Mouse (Mus musculus): ENCODE results near the gene Tsen34. TPM values are rescaled to one million over a fixed set of nuclear protein-coding genes. Genes with fewer than 3 reads are reported as not detected.

Tsen34 gene
- total and polyA plus RNA-seq, 3 experiments: 16.0 to 21.7 TPM; not detected in 1

- Histone ChIP-seq H3K36me3 (ENCODE audit: control insufficient read depth in 1 of 2, insufficient read depth in 2 of 2, low read length in 2 of 2) (no peaks in the 10 kb centered on the region), H3K79me2 (ENCODE audit: control insufficient read depth, insufficient read depth, low read length, poor library complexity) (no peaks in the 10 kb centered on the region), H3K27me3 (ENCODE audit: control insufficient read depth in 1 of 2, insufficient read depth in 2 of 2, low read length in 2 of 2) (no peaks in the 10 kb centered on the region), H3K9me3 (replicated peaks; ENCODE audit: insufficient read depth, low read length) (no peaks in the 10 kb centered on the region), H3K9ac (ENCODE audit: control insufficient read depth, low read depth, low read length, poor library complexity, severe bottlenecking) (no peak overlapping the region), H3K4me1 (ENCODE audit: control insufficient read depth in 1 of 2, insufficient read depth in 2 of 2, low read length in 2 of 2) (peaks cover 0 to under 1% of the 10 kb centered on the region in 2 experiments; a peak in 1 of 4 replicates), H3K4me3 (ENCODE audit: control insufficient read depth in 1 of 2, insufficient read depth in 1 of 2, low read depth in 2 of 2, low read length in 2 of 2) (no peak overlapping the region), H3K27ac (ENCODE audit: control insufficient read depth, low read depth, low read length) (no peak overlapping the region)
- TF ChIP-seq GABPA (IDR thresholded peaks at IDR 0.05; ENCODE audit: low read depth, low read length): no peak
- no peak for TF ChIP-seq HCFC1 (IDR thresholded peaks at IDR 0.05; ENCODE audit: low read depth, low read length)
- TF ChIP-seq ZC3H11A (IDR thresholded peaks at IDR 0.05; ENCODE audit: low read depth, low read length): no peak
- no peak for TF ChIP-seq MEF2A (IDR thresholded peaks at IDR 0.05; ENCODE audit: extremely low read depth, insufficient replicate concordance, low read depth, low read length, poor library complexity, severe bottlenecking)
- TF ChIP-seq NELFE (IDR thresholded peaks at IDR 0.05; ENCODE audit: low read depth, low read length): no peak
- no peak for TF ChIP-seq RCOR1 (IDR thresholded peaks at IDR 0.05; ENCODE audit: low read depth, low read length)
- no peak for TF ChIP-seq MAFK (IDR thresholded peaks at IDR 0.05; ENCODE audit: borderline replicate concordance, low read depth, low read length)
- no peak for TF ChIP-seq TAL1 (IDR thresholded peaks at IDR 0.05; ENCODE audit: low read length)
- no peak for TF ChIP-seq MYC (IDR thresholded peaks at IDR 0.05; ENCODE audit: low read depth, low read length)
- no peak for TF ChIP-seq ZKSCAN1 (IDR thresholded peaks at IDR 0.05; ENCODE audit: low read depth, low read length)
- no peak for TF ChIP-seq UBTF (IDR thresholded peaks at IDR 0.05; ENCODE audit: borderline replicate concordance, insufficient read depth, low read depth, low read length)
- no peak for TF ChIP-seq USF1 (IDR thresholded peaks at IDR 0.05; ENCODE audit: low read depth, low read length)
- TF ChIP-seq MAX (IDR thresholded peaks at IDR 0.05; ENCODE audit: low read length): no peak
- no peak for TF ChIP-seq GATA1 (IDR thresholded peaks at IDR 0.05; ENCODE audit: low read depth, low read length)
- no peak for DNase-seq (ENCODE audit: low read depth, low spot score)
Observed at GRCm38 (mm10) chr7:3685400-3686187, 7.1 kb upstream of the Tsen34 start.

DNA sequence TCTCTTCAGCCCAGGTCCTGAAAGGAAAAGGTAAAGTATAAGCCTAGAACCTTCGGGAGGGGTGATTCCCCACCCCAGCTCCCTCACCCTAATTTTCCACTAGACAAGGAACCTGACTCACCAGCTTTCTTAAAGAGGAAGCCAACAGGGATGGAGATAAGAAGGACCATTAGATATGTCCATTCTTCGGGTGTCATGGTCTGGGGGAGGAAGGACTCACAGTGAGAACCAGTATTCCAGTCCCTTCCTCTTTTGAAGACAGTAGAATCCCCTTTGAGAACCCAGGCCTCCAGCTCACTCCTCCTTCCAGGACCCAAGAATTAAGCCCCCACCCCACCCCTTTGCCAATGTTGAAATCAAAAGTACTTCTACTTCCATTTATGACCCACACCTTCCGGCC lies 744 bp upstream of the Tsen34 start:
- Histone ChIP-seq H3K9me3 (replicated peaks; ENCODE audit: insufficient read depth, low read length) (no peaks in the 10 kb centered on the region), H3K4me1 (ENCODE audit: control insufficient read depth in 1 of 2, insufficient read depth in 2 of 2, low read length in 2 of 2) (peaks cover 4 to 17% of the 10 kb centered on the region in 2 experiments; a peak in 3 of 4 replicates), H3K27me3 (ENCODE audit: control insufficient read depth in 1 of 2, insufficient read depth in 2 of 2, low read length in 2 of 2) (no peaks in the 10 kb centered on the region), H3K27ac (ENCODE audit: control insufficient read depth, low read depth, low read length) (peak overlapping the region; percentile 92), H3K4me3 (ENCODE audit: control insufficient read depth in 1 of 2, insufficient read depth in 1 of 2, low read depth in 2 of 2, low read length in 2 of 2) (peak overlapping the region; percentile 73 to 79), H3K79me2 (ENCODE audit: control insufficient read depth, insufficient read depth, low read length, poor library complexity) (peaks cover 7% of the 10 kb centered on the region; the same call in 1 of the 2 replicates), H3K36me3 (ENCODE audit: control insufficient read depth in 1 of 2, insufficient read depth in 2 of 2, low read length in 2 of 2) (peaks cover 0 to 7% of the 10 kb centered on the region in 2 experiments; a peak in 3 of 4 replicates), H3K9ac (ENCODE audit: control insufficient read depth, low read depth, low read length, poor library complexity, severe bottlenecking) (peak overlapping the region; percentile 73)
- peak; percentile 71 for DNase-seq (ENCODE audit: low read depth, low spot score)
- no peak for TF ChIP-seq TCF12 (IDR thresholded peaks at IDR 0.05; ENCODE audit: low read depth, low read length)
- TF ChIP-seq SMC3 (IDR thresholded peaks at IDR 0.05; ENCODE audit: low read depth, low read length): peak; percentile 5; the same call in 1 of the 2 replicates
- TF ChIP-seq KAT2A (conservative IDR thresholded peaks at IDR 0.05; ENCODE audit: low read depth, low read length): no peak
- no peak for TF ChIP-seq GABPA (IDR thresholded peaks at IDR 0.05; ENCODE audit: low read depth, low read length)
- no peak for TF ChIP-seq POLR2AphosphoS5 (IDR thresholded peaks at IDR 0.05; ENCODE audit: borderline replicate concordance, low read depth, low read length)
- peak in 1 of 2 experiments; percentile 53; a peak in 1 of 4 replicates for TF ChIP-seq EP300 (IDR thresholded peaks at IDR 0.05; ENCODE audit: low read depth in 1 of 2, low read length in 2 of 2)
- no peak for TF ChIP-seq MAFK (IDR thresholded peaks at IDR 0.05; ENCODE audit: borderline replicate concordance, low read depth, low read length)
- TF ChIP-seq ETS1 (IDR thresholded peaks at IDR 0.05; ENCODE audit: low read depth, low read length): peak; percentile 43; the same call in 1 of the 2 replicates
- peak; percentile 48 for TF ChIP-seq GATA1 (IDR thresholded peaks at IDR 0.05; ENCODE audit: low read depth, low read length)
- 0 out of 2 replicates have a peak, but pooled peaks have one; percentile 11 for TF ChIP-seq MYC (IDR thresholded peaks at IDR 0.05; ENCODE audit: low read depth, low read length)
- TF ChIP-seq TAL1 (IDR thresholded peaks at IDR 0.05; ENCODE audit: low read length): no peak

All from MEL (cell line).